Mouse (Mus musculus) hindbrain, embryonic 15.5 days (tissue): ENCODE data around the gene Plcl1. TPM values are rescaled to one million over a fixed set of nuclear protein-coding genes. Genes with fewer than 3 reads are reported as not detected.
"Not testable (repeated sequence)": the region's sequence is repeated elsewhere in the genome, so short reads cannot be mapped to it uniquely, and the experiment has no call there.

Experiments used
- ATAC-seq: fragments of 200-750 bp; cut with Nextera tagmentation; 2 replicates; pipeline ENCODE4 v1.8.0; 2017; ENCODE audit warnings: low read depth, moderate number of reproducible peaks, moderate TSS enrichment; ENCODE audit not compliant: low FRiP score
- H3K27ac ChIP-seq: fragments of 300-500 bp; sonication (generic); replicated peaks from 2 replicates; pipeline ENCODE4 v1.5.1; 2015; ENCODE audit warnings: mild to moderate bottlenecking, inconsistent platforms
- H3K27me3 ChIP-seq: fragments of 300-500 bp; sonication (generic); 2 replicates; pipeline ENCODE4 v1.6.1; 2015; ENCODE audit warnings: control low read depth, inconsistent platforms
- H3K36me3 ChIP-seq: fragments of 300-500 bp; sonication (generic); 2 replicates; pipeline ENCODE4 v1.6.1; 2015; ENCODE audit warnings: control low read depth, inconsistent platforms
- H3K4me1 ChIP-seq: fragments of 300-500 bp; sonication (generic); replicated peaks from 2 replicates; pipeline ENCODE4 v1.6.1; 2015; ENCODE audit warnings: control low read depth, inconsistent platforms
- H3K4me2 ChIP-seq: fragments of 300-500 bp; sonication (generic); 2 replicates; pipeline ENCODE4 v1.6.1; 2015; ENCODE audit warnings: moderate library complexity, mild to moderate bottlenecking, inconsistent platforms
- H3K4me3 ChIP-seq: fragments of 300-500 bp; sonication (generic); 2 replicates; pipeline ENCODE4 v1.5.1; 2015; ENCODE audit warnings: mild to moderate bottlenecking, inconsistent platforms
- H3K9ac ChIP-seq: fragments of 300-500 bp; sonication (generic); 2 replicates; pipeline ENCODE4 v1.6.1; 2015; ENCODE audit warnings: inconsistent platforms
- H3K9me3 ChIP-seq: fragments of 300-500 bp; sonication (generic); 2 replicates; pipeline ENCODE4 v1.6.1; 2016; ENCODE audit warnings: control low read depth, inconsistent platforms
- whole genome bisulfite sequencing: fragments of 180-500 bp; shearing (Covaris S2); methylation state at CpG from one replicate; pipeline ENCODE4 v1.1.7; 2015; 5-methylcytosine and 5-hydroxymethylcytosine counted together
- polyA plus RNA-seq: library from polyadenylated mRNA; unstranded; fragments of >200 nt; fragmentation: Nextera tagmentation; extraction: Ambion mirVana; gene quantifications from 2 replicates; pipeline ENCODE4 v1.2.1, GENCODE M21; 2015

Gene Plcl1
- polyA plus RNA-seq, 1 experiment from 2014 or later = 4.5 TPM

- H3K4me1 ChIP-seq = 0 out of 2 replicates have a peak, but pooled peaks cover 3% of the 10 kb centered on the region
- H3K9ac ChIP-seq = no peak overlapping the region
- no peak overlapping the region for H3K4me3 ChIP-seq
- no peak overlapping the region for H3K4me2 ChIP-seq
- H3K27ac ChIP-seq = no peak overlapping the region
- H3K27me3 ChIP-seq = no peaks in the 10 kb centered on the region
- WGBS = 73% methylated on average over 3 of the region's 3 CpGs
- H3K9me3 ChIP-seq = no peaks in the 10 kb centered on the region
- ATAC-seq = no peak
- no peaks in the 10 kb centered on the region for H3K36me3 ChIP-seq
These were observed 39.9 kb downstream of the Plcl1 start for GRCm38 (mm10) chr1:55445689-55446044.

GRCm38 (mm10) chr1:55446273-55446672, 40.6 kb downstream of the Plcl1 start:
- no peaks in the 10 kb centered on the region for H3K27me3 ChIP-seq
- no peaks in the 10 kb centered on the region for H3K36me3 ChIP-seq
- no peak overlapping the region for H3K4me2 ChIP-seq
- WGBS = 94% methylated on average over 5 of the region's 5 CpGs
- no peak overlapping the region for H3K4me3 ChIP-seq
- H3K9me3 ChIP-seq = no peaks in the 10 kb centered on the region
- ATAC-seq = no peak
- no peak overlapping the region for H3K27ac ChIP-seq
- no peak overlapping the region for H3K9ac ChIP-seq
- 0 out of 2 replicates have a peak, but pooled peaks cover 3% of the 10 kb centered on the region for H3K4me1 ChIP-seq

DNA sequence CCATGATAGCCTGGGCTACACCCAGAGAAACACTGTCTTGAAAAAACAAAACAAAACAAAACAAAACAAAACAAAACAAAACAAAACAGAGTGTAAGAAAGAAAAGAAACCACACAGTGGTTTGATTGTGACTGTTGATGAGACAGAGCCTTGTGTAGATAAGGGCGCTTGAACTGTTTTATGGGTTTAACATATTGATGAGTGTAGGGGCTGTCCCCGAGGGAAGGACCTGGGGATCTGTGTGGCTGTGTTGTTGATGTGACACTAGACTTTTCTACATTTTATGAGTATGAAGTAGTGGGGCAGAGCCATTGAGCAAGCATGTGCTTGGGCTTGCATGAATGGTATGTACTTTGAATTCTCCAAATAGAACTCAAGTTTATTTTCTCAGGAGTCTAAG, 41.2 kb downstream of the Plcl1 start:
- H3K27ac ChIP-seq = no peak overlapping the region
- H3K36me3 ChIP-seq = no peaks in the 10 kb centered on the region
- 0 out of 2 replicates have a peak, but pooled peaks cover 3% of the 10 kb centered on the region for H3K4me1 ChIP-seq
- H3K9ac ChIP-seq = no peak overlapping the region
- ATAC-seq = no peak
- no peak overlapping the region for H3K4me3 ChIP-seq
- 92% methylated on average over 2 of the region's 2 CpGs for WGBS
- H3K4me2 ChIP-seq = no peak overlapping the region
- no peaks in the 10 kb centered on the region for H3K27me3 ChIP-seq
- no peaks in the 10 kb centered on the region for H3K9me3 ChIP-seq

GRCm38 (mm10) chr1:55447661-55448060, 41.9 kb downstream of the Plcl1 start:
- ATAC-seq = no peak
- Histone ChIP-seq H3K9ac (no peak overlapping the region), H3K9me3 (no peaks in the 10 kb centered on the region), H3K4me3 (no peak overlapping the region), H3K27me3 (no peaks in the 10 kb centered on the region), H3K4me2 (no peak overlapping the region), H3K4me1 (0 out of 2 replicates have a peak, but pooled peaks cover 3% of the 10 kb centered on the region), H3K27ac (no peak overlapping the region), H3K36me3 (no peaks in the 10 kb centered on the region)
- 82% methylated on average over 2 of the region's 2 CpGs for WGBS

GRCm38 (mm10) chr1:55448104-55448503, 42.4 kb downstream of the Plcl1 start:
- ATAC-seq = no peak
- H3K27ac ChIP-seq = no peak overlapping the region
- no peaks in the 10 kb centered on the region for H3K27me3 ChIP-seq
- 0 out of 2 replicates have a peak, but pooled peaks cover 3% of the 10 kb centered on the region for H3K4me1 ChIP-seq
- H3K4me3 ChIP-seq = no peak overlapping the region
- H3K4me2 ChIP-seq = no peak overlapping the region
- H3K36me3 ChIP-seq = no peaks in the 10 kb centered on the region
- no peaks in the 10 kb centered on the region for H3K9me3 ChIP-seq
- WGBS = 66% methylated on average over 1 of the region's 1 CpGs
- H3K9ac ChIP-seq = no peak overlapping the region

- no peak overlapping the region for H3K9ac ChIP-seq
- WGBS = 56% methylated on average over 3 of the region's 3 CpGs
- H3K4me3 ChIP-seq = no peak overlapping the region
- no peak overlapping the region for H3K27ac ChIP-seq
- ATAC-seq = no peak
- 0 out of 2 replicates have a peak, but pooled peaks cover 3% of the 10 kb centered on the region for H3K4me1 ChIP-seq
- no peak overlapping the region for H3K4me2 ChIP-seq
- H3K36me3 ChIP-seq = no peaks in the 10 kb centered on the region
- H3K27me3 ChIP-seq = no peaks in the 10 kb centered on the region
- H3K9me3 ChIP-seq = no peaks in the 10 kb centered on the region
These were observed 44.1 kb downstream of the Plcl1 start for GRCm38 (mm10) chr1:55449779-55450178.

DNA sequence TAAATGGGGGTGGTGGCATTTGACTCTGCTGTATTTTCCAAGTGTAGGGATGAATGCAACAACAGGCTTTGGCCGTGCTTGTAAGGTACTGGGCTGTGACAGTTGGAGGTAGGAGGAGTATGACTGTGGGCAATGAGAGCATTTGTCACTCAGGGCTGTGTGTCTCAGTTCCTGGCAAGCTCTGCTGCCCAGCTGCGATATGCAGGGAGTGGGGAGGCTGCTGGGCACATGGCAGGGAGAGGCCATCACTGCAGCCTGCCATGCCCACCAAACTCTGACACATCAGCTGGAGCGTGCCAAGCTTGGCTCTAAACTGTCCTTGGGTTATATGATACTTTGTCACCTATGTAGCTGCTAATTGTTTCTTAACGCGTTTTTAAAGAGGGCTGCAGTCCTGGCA, 48.4 kb downstream of the Plcl1 start:
- peak; percentile 83 for ATAC-seq
- Histone ChIP-seq H3K27ac (no peak overlapping the region), H3K4me1 (0 out of 2 replicates have a peak, but pooled peaks cover 3% of the 10 kb centered on the region), H3K4me2 (no peak overlapping the region), H3K36me3 (no peaks in the 10 kb centered on the region), H3K9me3 (no peaks in the 10 kb centered on the region), H3K9ac (no peak overlapping the region), H3K4me3 (no peak overlapping the region), H3K27me3 (no peaks in the 10 kb centered on the region)
- WGBS = 66% methylated on average over 5 of the region's 5 CpGs

DNA sequence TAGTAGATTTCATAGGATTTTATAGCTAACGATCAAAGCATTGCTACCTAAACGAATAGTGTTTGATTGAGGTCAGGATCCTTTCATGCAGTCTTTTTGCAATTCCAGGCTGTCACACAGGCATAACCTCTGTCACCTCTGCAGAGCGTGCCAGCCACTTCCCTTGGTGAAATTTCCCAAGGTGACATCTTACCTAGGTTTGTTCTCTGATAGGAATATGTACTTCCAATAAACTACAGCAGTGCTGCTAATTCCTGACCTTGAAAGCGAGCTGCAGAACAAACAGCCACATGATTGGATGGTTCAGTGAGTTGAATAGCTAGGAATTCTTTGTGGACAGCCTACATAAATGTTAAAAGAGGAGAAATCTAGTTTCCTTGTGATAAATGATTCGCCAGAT, 56.6 kb downstream of the Plcl1 start:
- Histone ChIP-seq H3K9ac (no peak overlapping the region), H3K27me3 (no peaks in the 10 kb centered on the region), H3K4me2 (no peak overlapping the region), H3K4me3 (no peak overlapping the region), H3K36me3 (no peaks in the 10 kb centered on the region), H3K4me1 (no peaks in the 10 kb centered on the region), H3K9me3 (no peaks in the 10 kb centered on the region), H3K27ac (no peak overlapping the region)
- no peak for ATAC-seq
- WGBS = 82% methylated on average over 5 of the region's 5 CpGs

GRCm38 (mm10) chr1:55473756-55474155, 68.0 kb downstream of the Plcl1 start:
- ATAC-seq = no peak
- WGBS = 91% methylated on average over 9 of the region's 9 CpGs
- Histone ChIP-seq H3K27me3 (no peaks in the 10 kb centered on the region), H3K4me2 (no peak overlapping the region), H3K36me3 (no peaks in the 10 kb centered on the region), H3K9me3 (no peaks in the 10 kb centered on the region), H3K27ac (no peak overlapping the region), H3K9ac (no peak overlapping the region), H3K4me1 (no peaks in the 10 kb centered on the region), H3K4me3 (no peak overlapping the region)

DNA sequence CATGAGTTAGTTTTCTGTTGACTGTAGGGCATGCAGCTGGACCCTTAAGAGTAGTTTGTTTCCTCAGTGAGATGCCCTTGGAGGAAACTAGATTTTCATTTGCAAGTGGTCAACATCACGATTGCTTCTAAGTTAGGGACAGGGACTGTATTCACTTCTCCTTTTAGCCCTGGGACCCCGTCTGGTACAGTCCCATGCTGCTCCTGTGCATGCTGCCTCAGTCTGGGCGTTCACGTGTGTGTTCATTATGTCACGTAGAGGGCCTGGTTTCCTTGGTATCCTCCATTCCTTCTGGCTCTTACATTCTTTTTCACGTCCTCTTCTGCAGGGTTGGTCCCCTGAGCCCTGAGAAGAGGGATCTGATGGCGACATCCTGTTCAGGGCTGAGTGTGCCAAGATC, 69.3 kb downstream of the Plcl1 start:
- Histone ChIP-seq H3K4me1 (no peaks in the 10 kb centered on the region), H3K36me3 (no peaks in the 10 kb centered on the region), H3K4me3 (no peak overlapping the region), H3K9ac (no peak overlapping the region), H3K4me2 (no peak overlapping the region), H3K27me3 (no peaks in the 10 kb centered on the region), H3K27ac (no peak overlapping the region), H3K9me3 (no peaks in the 10 kb centered on the region)
- ATAC-seq = no peak
- 90% methylated on average over 7 of the region's 7 CpGs for WGBS

- not testable (repeated sequence) for H3K36me3 ChIP-seq, H3K9ac ChIP-seq, H3K4me3 ChIP-seq, H3K4me2 ChIP-seq, H3K9me3 ChIP-seq, H3K27me3 ChIP-seq, H3K4me1 ChIP-seq, H3K27ac ChIP-seq, ATAC-seq
- WGBS = 88% methylated on average over 10 of the region's 10 CpGs
These were observed 81.7 kb downstream of the Plcl1 start for GRCm38 (mm10) chr1:55487371-55487770.

- no peaks in the 10 kb centered on the region for H3K27me3 ChIP-seq
- peaks cover 5% of the 10 kb centered on the region for H3K4me1 ChIP-seq
- H3K9ac ChIP-seq = no peak overlapping the region
- 92% methylated on average over 2 of the region's 2 CpGs for WGBS
- no peak overlapping the region for H3K27ac ChIP-seq
- H3K9me3 ChIP-seq = no peaks in the 10 kb centered on the region
- H3K36me3 ChIP-seq = no peaks in the 10 kb centered on the region
- no peak for ATAC-seq
- no peak overlapping the region for H3K4me3 ChIP-seq
- no peak overlapping the region for H3K4me2 ChIP-seq
These were observed 82.5 kb downstream of the Plcl1 start for GRCm38 (mm10) chr1:55488261-55488660.

- Histone ChIP-seq H3K36me3 (no peaks in the 10 kb centered on the region), H3K27ac (no peak overlapping the region), H3K27me3 (no peaks in the 10 kb centered on the region), H3K9me3 (no peaks in the 10 kb centered on the region), H3K4me2 (no peak overlapping the region), H3K4me1 (peaks cover 5% of the 10 kb centered on the region), H3K9ac (no peak overlapping the region), H3K4me3 (no peak overlapping the region)
- ATAC-seq = peak; percentile 91
- 31% methylated on average over 6 of the region's 6 CpGs for WGBS
These were observed 83.6 kb downstream of the Plcl1 start for GRCm38 (mm10) chr1:55489355-55489754.
